Mouse (Mus musculus): Measurements from ENCODE around the gene Rbms3.

DNA sequence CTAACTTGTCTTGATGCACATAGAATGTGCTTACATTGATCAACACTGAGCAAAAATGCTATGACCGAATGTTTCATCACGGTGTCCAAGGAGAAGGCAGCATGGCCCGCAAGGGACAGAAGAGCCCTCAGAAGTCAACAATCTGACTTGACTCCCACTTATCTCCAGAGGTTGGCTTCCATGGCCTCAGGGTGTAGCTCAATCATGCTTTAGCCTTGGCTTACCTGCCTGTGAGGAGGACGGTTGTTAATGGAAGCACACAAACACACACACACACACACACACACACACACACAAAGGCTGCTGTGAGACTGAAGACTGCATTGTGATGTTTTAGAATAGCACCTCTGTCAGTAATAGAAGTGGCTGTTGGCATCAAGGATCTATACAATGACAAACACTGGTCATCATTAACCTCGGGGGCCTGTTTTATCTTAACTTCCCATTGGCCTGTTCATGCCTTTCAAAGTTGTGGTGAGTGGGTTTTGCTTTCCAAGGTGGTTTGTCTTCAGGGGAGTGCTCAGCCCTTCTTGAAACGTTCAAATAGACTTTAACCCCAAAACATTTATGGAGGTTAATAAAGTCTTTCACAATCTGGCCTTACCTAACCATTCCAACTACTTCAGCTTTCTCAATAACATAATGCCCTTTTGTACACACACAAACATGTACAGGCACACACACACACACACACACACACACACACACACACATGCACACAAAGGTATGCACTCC lies 771.7 kb downstream of the Rbms3 start:
- TF ChIP-seq CTCF (IDR thresholded peaks at IDR 0.05; ENCODE audit: extremely low read depth, insufficient read depth, low read length) (no peak), POLR2A (IDR thresholded peaks at IDR 0.05; ENCODE audit: extremely low read depth, insufficient read depth, low read length) (no peak)

All from cortical plate, adult 2 months (tissue).